Mouse (Mus musculus) olfactory bulb, adult 2 months (tissue): ENCODE results near the gene Sec14l4. TPM values are rescaled to one million over a fixed set of nuclear protein-coding genes. Genes with fewer than 3 reads are reported as not detected.

Experiments used
- H3K27ac ChIP-seq: fragments of 200-500 bp; 2 replicates; pipeline ENCODE4 v1.5.1; 2012; ENCODE audit warnings: low read depth, low read length; ENCODE audit not compliant: insufficient read depth
- H3K4me1 ChIP-seq: fragments of 200-500 bp; 2 replicates; pipeline ENCODE4 v1.6.1; 2012; ENCODE audit warnings: low read length; ENCODE audit not compliant: control insufficient read depth, insufficient read depth
- H3K4me3 ChIP-seq: fragments of 200-500 bp; 2 replicates; pipeline ENCODE4 v1.5.1; 2012; ENCODE audit warnings: mild to moderate bottlenecking, low read depth, low read length, moderate library complexity; ENCODE audit not compliant: insufficient read depth
- CTCF ChIP-seq: fragments of 200-500 bp; IDR thresholded peaks from 2 replicates; pipeline ENCODE4 v1.5.1; 2012; ENCODE audit warnings: low read depth, mild to moderate bottlenecking, low read length, moderate library complexity; ENCODE audit not compliant: insufficient read depth
- POLR2A ChIP-seq: fragments of 200-500 bp; IDR thresholded peaks from 2 replicates; pipeline ENCODE4 v1.6.1; 2012; ENCODE audit warnings: mild to moderate bottlenecking, low read depth, low read length, moderate library complexity; ENCODE audit not compliant: insufficient read depth
- WGBS: fragments of 180-500 bp; shearing (Covaris S2); methylation state at CpG from one replicate; pipeline ENCODE4 v1.1.7; 2018; 5-methylcytosine and 5-hydroxymethylcytosine counted together
- polyA plus RNA-seq: library from polyadenylated mRNA; stranded (reverse); fragments of >200 nt; gene quantifications from 2 replicates; pipeline ENCODE4 v1.2.4, GENCODE M21; 2012; ENCODE audit warnings: low replicate concordance; ENCODE audit not compliant: missing spikeins, insufficient read depth, insufficient read length

The Sec14l4 gene
- polyA plus RNA-seq, 1 experiment = not detected

- TF ChIP-seq POLR2A = no peak
- TF ChIP-seq CTCF = no peak
- Histone ChIP-seq H3K4me1 (no peaks in the 10 kb centered on the region), H3K4me3 (no peak overlapping the region), H3K27ac (no peak overlapping the region)
- WGBS = 75% methylated on average over 9 of the region's 9 CpGs
Observed at GRCm38 (mm10) chr11:4036365-4037084, 5.3 kb downstream of the Sec14l4 start.

- WGBS = 95% methylated on average over 4 of the region's 4 CpGs
- no peak overlapping the region for H3K27ac ChIP-seq
- no peaks in the 10 kb centered on the region for H3K4me1 ChIP-seq
- H3K4me3 ChIP-seq = no peak overlapping the region
- TF ChIP-seq CTCF (no peak), POLR2A (no peak)
Observed at GRCm38 (mm10) chr11:4039951-4040350, 8.7 kb downstream of the Sec14l4 start.

GRCm38 (mm10) chr11:4041123-4041625, 9.9 kb downstream of the Sec14l4 start:
- TF ChIP-seq POLR2A = no peak
- no peak for TF ChIP-seq CTCF
- WGBS = 84% methylated on average over 6 of the region's 6 CpGs
- Histone ChIP-seq H3K4me3 (no peak overlapping the region), H3K27ac (no peak overlapping the region), H3K4me1 (no peaks in the 10 kb centered on the region)

- no peaks in the 10 kb centered on the region for H3K4me1 ChIP-seq
- no peak overlapping the region for H3K4me3 ChIP-seq
- WGBS = 89% methylated on average over 7 of the region's 7 CpGs
- H3K27ac ChIP-seq = no peak overlapping the region
- TF ChIP-seq POLR2A = no peak
- TF ChIP-seq CTCF = no peak
Observed at GRCm38 (mm10) chr11:4043081-4043480, 11.8 kb downstream of the Sec14l4 start.

GRCm38 (mm10) chr11:4046526-4046925, 15.3 kb downstream of the Sec14l4 start:
- H3K4me1 ChIP-seq = no peaks in the 10 kb centered on the region
- H3K4me3 ChIP-seq = no peak overlapping the region
- no peak overlapping the region for H3K27ac ChIP-seq
- 69% methylated on average over 5 of the region's 5 CpGs for WGBS
- TF ChIP-seq POLR2A = no peak

GRCm38 (mm10) chr11:4047766-4048165, 16.5 kb downstream of the Sec14l4 start:
- TF ChIP-seq POLR2A (no peak), CTCF (no peak)
- H3K27ac ChIP-seq = no peak overlapping the region
- H3K4me3 ChIP-seq = no peak overlapping the region
- 90% methylated on average over 2 of the region's 2 CpGs for WGBS
- no peaks in the 10 kb centered on the region for H3K4me1 ChIP-seq

GRCm38 (mm10) chr11:4048438-4048837, 17.2 kb downstream of the Sec14l4 start:
- H3K4me1 ChIP-seq = no peaks in the 10 kb centered on the region
- no peak for TF ChIP-seq POLR2A
- no peak for TF ChIP-seq CTCF
- no peak overlapping the region for H3K27ac ChIP-seq
- 90% methylated on average over 6 of the region's 6 CpGs for WGBS
- H3K4me3 ChIP-seq = no peak overlapping the region

- Histone ChIP-seq H3K4me3 (no peak overlapping the region), H3K27ac (no peak overlapping the region), H3K4me1 (0 out of 2 replicates have a peak, but pooled peaks cover 5% of the 10 kb centered on the region)
- 32% methylated on average over 5 of the region's 5 CpGs for WGBS
- TF ChIP-seq POLR2A (no peak), CTCF (peak; percentile 51; the same call in 1 of the 2 replicates)
Observed at GRCm38 (mm10) chr11:4053586-4053985, 22.3 kb downstream of the Sec14l4 start.

- no peak for TF ChIP-seq CTCF
- TF ChIP-seq POLR2A = no peak
- no peak overlapping the region for H3K27ac ChIP-seq
- H3K4me3 ChIP-seq = no peak overlapping the region
- peaks cover 7% of the 10 kb centered on the region for H3K4me1 ChIP-seq
- 62% methylated on average over 5 of the region's 5 CpGs for WGBS
Observed at GRCm38 (mm10) chr11:4060866-4061575, 29.8 kb downstream of the Sec14l4 start.

- TF ChIP-seq CTCF (no peak), POLR2A (no peak)
- no peak overlapping the region for H3K27ac ChIP-seq
- peaks cover 3% of the 10 kb centered on the region for H3K4me1 ChIP-seq
- H3K4me3 ChIP-seq = no peak overlapping the region
- 91% methylated on average over 4 of the region's 4 CpGs for WGBS
Observed at GRCm38 (mm10) chr11:4062523-4062922, 31.3 kb downstream of the Sec14l4 start.
